Mouse (Mus musculus) kidney, postnatal 0 days (tissue): Measurements from ENCODE around the gene Foxa3. TPM values are rescaled to one million over a fixed set of nuclear protein-coding genes. Genes with fewer than 3 reads are reported as not detected.
"Not testable (repeated sequence)": the region's sequence is repeated elsewhere in the genome, so short reads cannot be mapped to it uniquely, and the experiment has no call there.

Source experiments
- ATAC-seq: fragments of 200-750 bp; cut with Nextera tagmentation; replicated peaks from 2 replicates; pipeline ENCODE4 v1.8.0; 2017; ENCODE audit warnings: low read depth, moderate number of reproducible peaks, moderate TSS enrichment, moderate library complexity; ENCODE audit not compliant: low FRiP score
- DNase-seq: peaks from one replicate; pipeline ENCODE4 v3.0.0-alpha.2; 2016; ENCODE audit warnings: low spot score
- H3K27ac ChIP-seq: fragments of 300-500 bp; sonication (generic); 2 replicates; pipeline ENCODE4 v1.5.1; 2014; ENCODE audit warnings: mild to moderate bottlenecking
- H3K27me3 ChIP-seq: fragments of 300-500 bp; sonication (generic); 2 replicates; pipeline ENCODE4 v1.6.1; 2014; ENCODE audit warnings: low read length, mixed read lengths; ENCODE audit not compliant: insufficient read depth
- H3K36me3 ChIP-seq: fragments of 300-500 bp; sonication (generic); 2 replicates; pipeline ENCODE4 v1.6.1; 2014; ENCODE audit warnings: low read length, mixed read lengths; ENCODE audit not compliant: insufficient read depth
- H3K4me1 ChIP-seq: fragments of 300-500 bp; sonication (generic); replicated peaks from 2 replicates; pipeline ENCODE4 v1.6.1; 2014; ENCODE audit warnings: antibody characterized with exemption, low read length, mixed read lengths; ENCODE audit not compliant: insufficient read depth
- H3K4me2 ChIP-seq: fragments of 300-500 bp; sonication (generic); 2 replicates; pipeline ENCODE4 v1.6.1; 2014; ENCODE audit warnings: mild to moderate bottlenecking, low read length, moderate library complexity, mixed read lengths
- H3K4me3 ChIP-seq: fragments of 300-500 bp; sonication (generic); replicated peaks from 2 replicates; pipeline ENCODE4 v1.5.1; 2014; ENCODE audit warnings: low read depth, low read length
- H3K9ac ChIP-seq: fragments of 300-500 bp; sonication (generic); 2 replicates; pipeline ENCODE4 v1.6.1; 2014; ENCODE audit warnings: low read depth, low read length
- H3K9me3 ChIP-seq: fragments of 300-500 bp; sonication (generic); replicated peaks from 2 replicates; pipeline ENCODE4 v1.6.1; 2016; ENCODE audit warnings: low read length, inconsistent platforms, mixed read lengths
- CTCF ChIP-seq: IDR thresholded peaks from 2 replicates; pipeline ENCODE4 v1.5.1; 2016; ENCODE audit warnings: antibody characterized with exemption, low read depth, mild to moderate bottlenecking, moderate library complexity
- WGBS: fragments of 180-500 bp; shearing (Covaris S2); extraction: QIAGEN DNeasy Blood & Tissue Kit; methylation state at CpG from one replicate; pipeline ENCODE4 v1.1.7; 2014; 5-methylcytosine and 5-hydroxymethylcytosine counted together
- polyA plus RNA-seq: library from polyadenylated mRNA; unstranded; fragments of >200 nt; fragmentation: Nextera tagmentation; extraction: Ambion mirVana; gene quantifications from 2 replicates; pipeline ENCODE4 v1.2.1, GENCODE M21; 2015

The Foxa3 gene
- 0.53 and 0.57 TPM in 2 replicates for polyA plus RNA-seq

- Histone ChIP-seq H3K4me3 (peak within 1 kb of the TSS; percentile 90), H3K4me1 (0 out of 2 replicates have a peak, but pooled peaks cover 9% of the 10 kb centered on the region), H3K27ac (peak within 1 kb of the TSS; percentile 38; the same call in 1 of the 2 replicates), H3K36me3 (no peaks in the 10 kb centered on the region), H3K27me3 (peaks cover 15% of the 10 kb centered on the region), H3K9me3 (no peaks in the 10 kb centered on the region), H3K4me2 (peak within 1 kb of the TSS; percentile 74), H3K9ac (peak within 1 kb of the TSS; percentile 88)
- ATAC-seq (0 out of 2 replicates have a peak, but pooled peaks have one; percentile 8), DNase-seq (no peak)
- TF ChIP-seq CTCF: peak; percentile 55
- WGBS: 2% methylated on average over 30 of the region's 30 CpGs
Measured at GRCm38 (mm10) chr7:19023357-19023814, at the start of gene Foxa3. Gene Foxa3, minus strand, starts transcription at chr7:19023538.

DNA sequence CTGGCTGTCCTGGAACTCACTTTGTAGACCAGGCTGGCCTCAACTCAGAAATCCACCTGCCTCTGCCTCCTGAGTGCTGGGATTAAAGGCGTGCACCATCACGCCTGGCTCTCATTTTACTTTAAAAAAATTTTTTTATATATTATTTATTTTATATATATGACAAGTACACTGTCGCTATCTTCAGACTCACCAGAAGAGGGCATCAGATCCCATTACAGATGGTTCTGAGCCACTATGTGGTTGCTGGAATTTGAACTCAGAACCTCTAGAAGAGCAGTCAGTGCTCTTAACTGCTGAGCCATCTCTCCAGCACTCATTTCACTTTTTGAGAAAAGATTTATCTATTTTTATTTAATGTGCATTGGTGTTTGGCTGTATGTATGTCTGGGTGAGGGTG lies 47.7 kb upstream of the Foxa3 start:
- 54% methylated on average over 3 of the region's 3 CpGs for WGBS
- peak; percentile 49; the same call in 1 of the 2 replicates for TF ChIP-seq CTCF
- not testable (repeated sequence) for ATAC-seq, H3K27me3 ChIP-seq, H3K4me1 ChIP-seq, H3K4me2 ChIP-seq, H3K27ac ChIP-seq, H3K9ac ChIP-seq, H3K36me3 ChIP-seq, DNase-seq, H3K4me3 ChIP-seq, H3K9me3 ChIP-seq

- H3K4me2 ChIP-seq: no peak overlapping the region
- 54% methylated on average over 3 of the region's 3 CpGs for WGBS
- H3K4me1 ChIP-seq: no peaks in the 10 kb centered on the region
- no peak overlapping the region for H3K27ac ChIP-seq
- H3K4me3 ChIP-seq: no peak overlapping the region
- no peaks in the 10 kb centered on the region for H3K9me3 ChIP-seq
- ATAC-seq (no peak), DNase-seq (no peak)
- peak; percentile 66 for TF ChIP-seq CTCF
- no peaks in the 10 kb centered on the region for H3K36me3 ChIP-seq
- H3K9ac ChIP-seq: no peak overlapping the region
- H3K27me3 ChIP-seq: peaks cover 18% of the 10 kb centered on the region; the same call in 1 of the 2 replicates
Measured at GRCm38 (mm10) chr7:19069500-19069899, 46.2 kb upstream of the Foxa3 start.

DNA sequence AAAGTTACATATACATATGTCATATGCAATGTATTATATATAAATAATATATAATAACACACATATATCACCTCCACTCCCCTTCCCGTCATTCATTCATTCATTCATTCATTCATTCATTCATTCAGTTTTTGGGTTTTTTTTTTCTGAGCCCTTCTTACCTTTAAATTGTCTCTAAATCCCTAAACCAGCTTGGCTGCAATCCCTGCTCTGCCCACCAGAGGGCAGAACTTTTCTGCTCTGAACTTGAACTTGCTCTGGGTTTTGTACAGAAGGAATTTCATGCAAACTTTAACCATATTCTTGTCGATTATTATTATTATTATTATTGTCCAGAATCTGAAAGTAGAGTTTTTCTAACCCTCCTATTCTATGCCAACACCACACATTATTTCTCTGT lies 45.4 kb upstream of the Foxa3 start:
- DNase-seq: peak; percentile 79
- Histone ChIP-seq H3K9me3 (no peaks in the 10 kb centered on the region), H3K4me2 (no peak overlapping the region), H3K27ac (no peak overlapping the region), H3K4me1 (no peaks in the 10 kb centered on the region), H3K27me3 (peaks cover 19% of the 10 kb centered on the region; the same call in 1 of the 2 replicates), H3K36me3 (no peaks in the 10 kb centered on the region), H3K9ac (no peak overlapping the region), H3K4me3 (no peak overlapping the region)
- 3% methylated on average over 2 of the region's 2 CpGs for WGBS
- peak; percentile 83 for TF ChIP-seq CTCF
- no peak for ATAC-seq

DNA sequence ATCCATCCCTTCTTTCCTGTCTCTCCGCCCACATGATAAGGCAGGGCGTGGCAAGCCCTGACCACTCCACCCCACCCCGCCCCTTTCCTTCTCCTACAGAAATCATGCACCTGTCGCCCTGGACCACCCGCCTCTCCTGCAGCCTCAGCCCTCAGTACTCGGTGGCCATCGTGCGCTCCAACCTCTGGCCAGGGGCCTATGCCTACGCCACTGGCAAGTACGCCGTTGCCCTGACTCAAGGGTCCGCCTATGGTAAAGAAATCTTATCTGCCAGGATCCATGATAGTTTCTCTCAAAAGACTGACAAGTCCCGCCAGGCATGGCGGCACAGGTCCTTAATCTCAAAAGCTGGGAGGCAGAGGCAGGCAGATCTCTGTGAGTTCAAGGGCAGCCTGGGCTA lies 44.6 kb upstream of the Foxa3 start:
- no peaks in the 10 kb centered on the region for H3K4me1 ChIP-seq
- no peak overlapping the region for H3K4me3 ChIP-seq
- no peak overlapping the region for H3K27ac ChIP-seq
- no peaks in the 10 kb centered on the region for H3K36me3 ChIP-seq
- H3K9me3 ChIP-seq: no peaks in the 10 kb centered on the region
- ATAC-seq (no peak), DNase-seq (no peak)
- H3K27me3 ChIP-seq: peaks cover 19% of the 10 kb centered on the region; the same call in 1 of the 2 replicates
- no peak overlapping the region for H3K4me2 ChIP-seq
- TF ChIP-seq CTCF: no peak
- WGBS: 62% methylated on average over 10 of the region's 14 CpGs
- no peak overlapping the region for H3K9ac ChIP-seq

DNA sequence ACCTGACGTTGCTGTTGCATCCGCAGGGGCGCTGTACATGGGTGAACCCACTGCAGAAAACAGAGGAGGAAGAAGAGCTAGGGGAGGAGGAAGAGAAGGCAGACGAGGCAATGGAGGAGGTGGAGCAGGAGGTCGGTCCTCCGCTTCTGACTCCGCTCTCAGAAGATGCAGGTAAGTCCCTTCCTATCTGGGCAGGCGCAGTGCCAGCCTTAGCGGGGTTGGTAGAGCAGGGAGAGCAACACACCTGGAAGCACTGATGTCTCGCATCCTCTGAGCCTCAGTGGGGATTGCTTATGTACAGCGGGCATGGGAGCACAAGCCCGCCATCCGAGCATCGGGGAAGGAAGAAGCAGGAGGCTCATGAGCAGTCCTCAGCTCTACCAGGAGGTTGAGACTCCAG lies 43.7 kb upstream of the Foxa3 start:
- ATAC-seq: no peak

More for the DNA sequence above, 43.7 kb upstream of the Foxa3 start:
- Histone ChIP-seq H3K4me3 (no peak overlapping the region), H3K27me3 (peaks cover 19% of the 10 kb centered on the region; the same call in 1 of the 2 replicates), H3K9me3 (no peaks in the 10 kb centered on the region), H3K27ac (no peak overlapping the region), H3K4me2 (no peak overlapping the region), H3K36me3 (no peaks in the 10 kb centered on the region), H3K4me1 (no peaks in the 10 kb centered on the region), H3K9ac (no peak overlapping the region)
- 48% methylated on average over 14 of the region's 14 CpGs for WGBS
- TF ChIP-seq CTCF: no peak
- DNase-seq: no peak
